Mouse (Mus musculus) myocyte (in vitro differentiated cells): ENCODE results near the gene Tead3. TPM values are rescaled to one million over a fixed set of nuclear protein-coding genes. Genes with fewer than 3 reads are reported as not detected.

ENCODE experiments used
- H3K27me3 ChIP-seq: one replicate; pipeline ENCODE4 v1.6.1; 2011; ENCODE audit not compliant: control insufficient read depth, insufficient read depth, insufficient read length
- H3K36me3 ChIP-seq: one replicate; pipeline ENCODE4 v1.6.1; 2011; ENCODE audit not compliant: control insufficient read depth, insufficient read depth
- H3K4me2 ChIP-seq: one replicate; pipeline ENCODE4 v1.6.1; 2011; ENCODE audit warnings: low read depth, control low read depth
- H3K4me3 ChIP-seq: one replicate; pipeline ENCODE4 v1.5.1; 2011; ENCODE audit warnings: mild to moderate bottlenecking, control low read depth, moderate library complexity
- H3K79me2 ChIP-seq: one replicate; pipeline ENCODE4 v1.6.1; 2011; ENCODE audit not compliant: control insufficient read depth, insufficient read depth
- H3ac ChIP-seq: one replicate; pipeline ENCODE4 v1.6.1; 2011; ENCODE audit not compliant: control insufficient read depth, insufficient read length
- CEBPB ChIP-seq: IDR thresholded peaks from 2 replicates; pipeline ENCODE4 v1.6.1; 2011; ENCODE audit warnings: mild to moderate bottlenecking, moderate library complexity; ENCODE audit not compliant: poor library complexity, insufficient read depth, severe bottlenecking
- E2F4 ChIP-seq: IDR thresholded peaks from one replicate; pipeline ENCODE4 v1.6.1; 2011; ENCODE audit warnings: mild to moderate bottlenecking, control low read depth, moderate library complexity; ENCODE audit not compliant: insufficient read depth
- MAX ChIP-seq: IDR thresholded peaks from one replicate; pipeline ENCODE4 v1.6.1; 2011; ENCODE audit warnings: low read depth, mild to moderate bottlenecking, control low read depth
- MYOD1 ChIP-seq, 3 experiments: IDR thresholded peaks; one replicate each; pipeline ENCODE4 v1.6.1; 2011; ENCODE audit warnings: control low read depth in 2 of 3, low read depth in 2 of 3, mild to moderate bottlenecking in 2 of 3, moderate library complexity in 1 of 3; ENCODE audit not compliant: insufficient read length in 2 of 3, control insufficient read depth in 1 of 3
- MYOG ChIP-seq, 3 experiments: IDR thresholded peaks; one replicate each; pipeline ENCODE4 v1.6.1; 2011; ENCODE audit warnings: control low read depth in 2 of 3, low read depth in 2 of 3, mild to moderate bottlenecking in 2 of 3; ENCODE audit not compliant: insufficient read length in 2 of 3, control insufficient read depth in 1 of 3, insufficient read depth in 1 of 3
- POLR2A ChIP-seq: IDR thresholded peaks from one replicate; pipeline ENCODE4 v1.6.1; 2011; ENCODE audit warnings: low read depth, mild to moderate bottlenecking, control low read depth, moderate library complexity; ENCODE audit not compliant: insufficient read length
- POLR2AphosphoS2 ChIP-seq: IDR thresholded peaks from one replicate; pipeline ENCODE4 v1.6.1; 2011; ENCODE audit warnings: low read depth, control low read depth; ENCODE audit not compliant: insufficient read length
- REST ChIP-seq: IDR thresholded peaks from one replicate; pipeline ENCODE4 v1.6.1; 2011; ENCODE audit warnings: mild to moderate bottlenecking, control low read depth, moderate library complexity; ENCODE audit not compliant: insufficient read depth, insufficient read length
- SRF ChIP-seq: IDR thresholded peaks from one replicate; pipeline ENCODE4 v1.6.1; 2011; ENCODE audit warnings: low read depth; ENCODE audit not compliant: control insufficient read depth, insufficient read length
- TCF12 ChIP-seq: IDR thresholded peaks from one replicate; pipeline ENCODE4 v1.6.1; 2011; ENCODE audit warnings: mild to moderate bottlenecking, control low read depth; ENCODE audit not compliant: poor library complexity, insufficient read depth, severe bottlenecking
- TCF3 ChIP-seq: IDR thresholded peaks from one replicate; pipeline ENCODE4 v1.6.1; 2011; ENCODE audit warnings: low read depth, control low read depth; ENCODE audit not compliant: insufficient read length
- USF1 ChIP-seq: IDR thresholded peaks from one replicate; pipeline ENCODE4 v1.6.1; 2011; ENCODE audit warnings: low read depth, mild to moderate bottlenecking, control low read depth, moderate library complexity
- polyA plus RNA-seq: library from polyadenylated mRNA; unstranded; fragments of >200 nt; fragmentation: generic; extraction: Trizol; gene quantifications from one replicate; pipeline ENCODE4 v1.2.1, GENCODE M21; 2012; ENCODE audit warnings: missing spikeins

Gene Tead3
- polyA plus RNA-seq, 1 experiment: 20.1 TPM

DNA sequence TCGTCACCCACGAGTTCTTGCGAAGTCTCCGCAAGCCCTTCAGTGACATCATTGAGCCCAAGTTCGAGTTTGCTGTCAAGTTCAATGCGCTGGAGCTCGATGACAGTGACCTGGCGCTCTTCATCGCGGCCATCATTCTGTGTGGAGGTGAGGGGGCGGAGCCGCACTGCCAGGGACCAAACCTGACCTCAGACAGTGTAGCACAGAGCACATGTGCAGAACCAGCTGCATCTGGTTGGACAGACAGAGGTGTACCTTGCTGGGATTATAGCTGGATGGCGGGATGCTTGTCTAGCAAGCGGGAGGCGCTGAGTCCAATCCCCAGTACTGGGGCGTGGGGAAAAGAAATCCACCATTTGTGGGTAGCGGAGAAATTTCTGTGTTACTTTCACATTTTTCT, 51.7 kb downstream of the Tead3 start:
- Histone ChIP-seq H3K36me3 (no peaks in the 10 kb centered on the region), H3K27me3 (no peaks in the 10 kb centered on the region), H3K4me3 (no peak overlapping the region), H3ac (no peak overlapping the region), H3K79me2 (no peaks in the 10 kb centered on the region), H3K4me2 (no peak overlapping the region)
- TF ChIP-seq POLR2AphosphoS2: no peak

GRCm38 (mm10) chr17:28294449-28295333, 55.9 kb downstream of the Tead3 start:
- Histone ChIP-seq H3K36me3 (no peaks in the 10 kb centered on the region), H3ac (no peak overlapping the region), H3K27me3 (no peaks in the 10 kb centered on the region), H3K79me2 (no peaks in the 10 kb centered on the region), H3K4me2 (no peak overlapping the region), H3K4me3 (no peak overlapping the region)
- no peak for TF ChIP-seq POLR2AphosphoS2
- no peak for TF ChIP-seq MAX
- TF ChIP-seq POLR2A: no peak
- no peak for TF ChIP-seq CEBPB
- no peak for TF ChIP-seq TCF12
- TF ChIP-seq USF1: no peak
- no peak for TF ChIP-seq MYOD1 (IDR thresholded peaks at IDR 0.05; ENCODE audit: control insufficient read depth in 1 of 3, insufficient read length in 2 of 3, low read depth in 2 of 3)
- no peak for TF ChIP-seq MYOG (IDR thresholded peaks at IDR 0.05; ENCODE audit: control insufficient read depth in 1 of 3, insufficient read depth in 1 of 3, insufficient read length in 2 of 3, low read depth in 2 of 3)
- no peak for TF ChIP-seq TCF3
- TF ChIP-seq E2F4: no peak
- no peak for TF ChIP-seq REST
- TF ChIP-seq SRF: no peak

DNA sequence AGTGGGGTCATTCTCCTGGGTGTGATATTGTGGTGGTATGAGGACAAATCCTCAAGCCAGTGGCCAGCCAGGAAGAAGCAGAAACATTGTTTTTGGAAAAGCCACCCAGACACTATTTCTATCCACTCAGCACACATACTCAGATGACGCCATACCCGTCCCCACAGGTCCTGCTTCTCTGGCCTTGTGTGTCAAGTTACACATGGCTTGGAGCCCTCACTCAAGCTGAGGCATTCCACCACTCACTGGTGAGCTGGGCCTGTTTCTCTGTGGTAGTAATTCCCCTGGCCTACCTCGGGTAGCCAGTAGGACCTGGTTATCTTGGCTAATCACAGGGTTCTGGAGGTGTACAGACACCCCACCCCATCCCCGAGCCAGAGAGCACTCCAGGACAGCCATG, 56.9 kb downstream of the Tead3 start:
- no peak overlapping the region for H3K4me2 ChIP-seq
- TF ChIP-seq TCF3 (no peak), REST (no peak), E2F4 (no peak), CEBPB (no peak), POLR2AphosphoS2 (no peak), POLR2A (no peak), MAX (no peak), MYOG (IDR thresholded peaks at IDR 0.05; ENCODE audit: control insufficient read depth in 1 of 3, insufficient read depth in 1 of 3, insufficient read length in 2 of 3, low read depth in 2 of 3) (no peak)
- H3K79me2 ChIP-seq: no peaks in the 10 kb centered on the region
- no peak overlapping the region for H3ac ChIP-seq
- H3K4me3 ChIP-seq: no peak overlapping the region
- no peaks in the 10 kb centered on the region for H3K36me3 ChIP-seq
- H3K27me3 ChIP-seq: no peaks in the 10 kb centered on the region

DNA sequence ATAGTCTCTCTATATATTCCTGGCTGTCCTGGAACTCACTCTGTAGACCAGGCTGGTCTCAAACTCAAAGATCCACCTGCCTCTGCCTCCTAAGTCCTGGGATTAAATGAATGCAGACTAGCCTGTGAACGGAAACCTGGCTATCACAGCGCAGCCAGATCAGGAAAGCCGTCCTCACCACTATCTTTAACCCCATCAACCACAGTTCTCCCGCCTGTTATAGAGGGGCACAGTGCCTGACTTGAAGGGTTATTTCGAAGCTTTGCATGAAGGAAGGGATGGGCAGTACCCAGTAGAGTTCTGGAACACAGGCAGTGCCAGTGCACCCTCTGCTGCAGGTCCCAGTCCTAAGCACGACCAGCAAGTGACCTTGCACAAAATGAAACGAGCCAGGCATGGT, 59.3 kb downstream of the Tead3 start:
- no peaks in the 10 kb centered on the region for H3K36me3 ChIP-seq
- H3K27me3 ChIP-seq: no peaks in the 10 kb centered on the region
- no peak overlapping the region for H3ac ChIP-seq
- no peak overlapping the region for H3K4me2 ChIP-seq
- H3K4me3 ChIP-seq: no peak overlapping the region
- H3K79me2 ChIP-seq: no peaks in the 10 kb centered on the region
- TF ChIP-seq MYOG (IDR thresholded peaks at IDR 0.05; ENCODE audit: control insufficient read depth in 1 of 3, insufficient read depth in 1 of 3, insufficient read length in 2 of 3, low read depth in 2 of 3): no peak
- no peak for TF ChIP-seq REST
- TF ChIP-seq E2F4: no peak

- no peak overlapping the region for H3K4me2 ChIP-seq
- TF ChIP-seq REST (no peak), POLR2A (peak; percentile 13)
- no peaks in the 10 kb centered on the region for H3K36me3 ChIP-seq
- H3K4me3 ChIP-seq: no peak overlapping the region
- no peak overlapping the region for H3ac ChIP-seq
- H3K27me3 ChIP-seq: no peaks in the 10 kb centered on the region
- H3K79me2 ChIP-seq: no peaks in the 10 kb centered on the region
Observed at GRCm38 (mm10) chr17:28290671-28291070, 59.9 kb downstream of the Tead3 start.

DNA sequence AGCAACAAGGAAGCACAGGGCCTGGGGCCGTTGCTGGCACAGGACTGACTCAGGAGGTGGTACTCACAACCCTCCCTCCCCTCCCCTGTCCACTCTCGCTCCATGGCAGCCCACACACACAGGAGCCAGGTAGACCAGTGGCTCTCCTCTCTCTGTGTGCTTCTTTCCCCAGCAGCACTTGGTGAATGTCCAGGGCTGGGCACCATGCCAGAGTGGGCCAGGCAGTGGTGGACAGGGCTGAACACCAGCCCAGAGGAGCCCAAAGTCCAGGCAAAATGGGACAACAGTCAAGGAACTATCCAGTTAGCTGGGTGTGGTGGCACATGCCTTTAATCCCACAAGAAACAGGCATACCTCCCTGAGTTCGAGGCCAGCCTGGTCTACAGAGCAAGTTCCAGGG, 60.4 kb downstream of the Tead3 start:
- Histone ChIP-seq H3K4me3 (no peak overlapping the region), H3ac (no peak overlapping the region), H3K79me2 (no peaks in the 10 kb centered on the region), H3K36me3 (no peaks in the 10 kb centered on the region), H3K4me2 (no peak overlapping the region), H3K27me3 (no peaks in the 10 kb centered on the region)
- TF ChIP-seq MYOG (IDR thresholded peaks at IDR 0.05; ENCODE audit: control insufficient read depth in 1 of 3, insufficient read depth in 1 of 3, insufficient read length in 2 of 3, low read depth in 2 of 3): no peak
- TF ChIP-seq USF1: no peak
- TF ChIP-seq TCF3: no peak
- no peak for TF ChIP-seq CEBPB
- TF ChIP-seq POLR2AphosphoS2: no peak
- TF ChIP-seq MAX: no peak
- no peak for TF ChIP-seq E2F4
- TF ChIP-seq REST: no peak
- TF ChIP-seq POLR2A: no peak
- TF ChIP-seq SRF: no peak
- no peak for TF ChIP-seq TCF12
- TF ChIP-seq MYOD1 (IDR thresholded peaks at IDR 0.05; ENCODE audit: control insufficient read depth in 1 of 3, insufficient read length in 2 of 3, low read depth in 2 of 3): no peak
